Mouse (Mus musculus) cerebellum, adult 11-12 months (tissue): Measurements from ENCODE around the gene Tgfb1.
"Not testable (repeated sequence)": the region's sequence is repeated elsewhere in the genome, so short reads cannot be mapped to it uniquely, and the experiment has no call there.

ENCODE experiments used
- DNase-seq: peaks from one replicate; pipeline ENCODE4 v3.0.0; 2022

Tgfb1 gene

GRCm38 (mm10) chr7:25707581-25708292 lies 20.9 kb downstream of the Tgfb1 start:
- no peak for DNase-seq

DNA sequence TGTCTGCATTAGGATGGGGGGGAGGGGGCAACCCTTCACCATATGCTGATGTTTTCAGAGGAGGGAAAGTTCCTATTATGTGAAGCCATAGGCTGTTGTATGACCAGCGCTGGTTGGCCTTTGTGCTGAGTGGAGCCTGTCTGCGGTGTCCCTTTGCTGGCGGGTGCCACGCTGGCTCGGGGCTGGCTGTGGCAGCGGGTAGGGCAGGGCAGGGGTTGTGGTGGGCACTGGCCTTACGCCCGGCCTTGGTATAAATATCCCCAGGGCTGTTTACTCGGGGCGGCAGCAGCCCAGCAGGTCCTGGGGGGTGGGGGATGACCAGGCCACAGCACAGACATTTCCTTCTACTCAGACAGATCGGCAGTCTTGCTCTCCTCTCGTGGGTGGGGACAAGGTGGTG lies 23.2 kb downstream of the Tgfb1 start:
- DNase-seq = no peak

GRCm38 (mm10) chr7:25710519-25711130 lies 23.8 kb downstream of the Tgfb1 start:
- DNase-seq = no peak

DNA sequence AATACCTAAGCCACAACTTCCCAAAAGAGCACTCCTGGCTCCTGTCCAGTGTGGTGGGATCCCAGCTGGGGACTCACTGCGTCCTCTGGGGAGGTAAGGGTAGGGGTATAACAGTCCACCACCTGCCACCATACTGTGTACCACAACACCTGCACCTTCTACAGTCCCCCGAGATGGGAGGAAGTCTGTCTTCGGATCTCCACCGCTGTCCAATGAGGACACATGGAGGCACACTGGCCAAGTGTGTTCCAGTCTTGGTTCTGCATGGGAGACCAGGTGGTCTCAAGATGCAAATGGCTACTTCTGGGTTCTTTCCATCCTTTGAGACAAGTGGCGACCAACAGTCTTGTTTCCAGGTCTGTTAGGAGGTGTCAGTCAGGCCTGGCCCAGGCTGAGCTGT lies 24.4 kb downstream of the Tgfb1 start:
- DNase-seq = no peak

DNA sequence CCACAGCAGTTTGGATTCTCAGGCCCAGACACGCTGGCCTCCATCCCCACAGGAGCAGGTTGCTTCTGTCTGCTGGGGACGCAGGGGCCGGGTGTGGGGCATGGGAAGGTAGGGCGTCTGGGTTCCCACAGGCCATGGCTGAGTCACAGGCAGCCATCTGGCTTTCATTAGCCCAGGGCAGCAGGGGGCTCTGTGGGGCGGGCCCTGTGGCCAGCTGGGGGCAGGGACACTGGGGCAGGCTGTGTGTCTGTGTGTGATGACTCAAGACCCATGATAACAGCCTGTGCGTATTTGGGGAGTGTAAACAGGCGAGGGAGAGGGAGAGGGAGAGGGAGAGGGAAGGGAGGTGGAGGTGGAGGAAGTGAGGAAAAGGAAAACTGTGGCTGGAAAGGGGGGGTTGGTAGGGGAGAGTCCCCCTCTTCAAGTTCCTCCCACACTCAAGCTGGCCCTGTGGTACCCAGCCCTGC lies 25.0 kb downstream of the Tgfb1 start:
- DNase-seq = peak; percentile 74

DNA sequence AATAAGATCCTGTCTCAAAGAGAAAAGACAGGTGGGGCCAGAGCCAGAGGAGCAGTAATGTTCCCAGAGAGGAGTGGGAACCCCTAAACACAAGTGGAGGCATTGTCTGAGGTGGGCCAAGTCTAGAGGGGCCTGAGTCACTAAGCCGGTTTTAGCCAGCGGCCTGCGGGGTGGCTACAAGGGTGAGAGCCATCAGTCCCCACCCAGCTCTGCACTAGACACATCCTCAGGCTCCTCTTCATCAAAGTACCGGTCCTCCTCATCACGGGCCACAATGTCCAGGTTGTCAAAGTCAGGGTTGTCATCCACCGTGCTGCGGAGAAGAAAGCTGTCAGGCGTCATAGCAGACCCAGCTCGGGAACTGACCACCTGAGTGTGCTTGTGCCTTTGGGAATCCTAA lies 26.0 kb downstream of the Tgfb1 start:
- DNase-seq = no peak

- no peak for DNase-seq
These were observed 27.8 kb downstream of the Tgfb1 start for GRCm38 (mm10) chr7:25714581-25714980.

- DNase-seq = no peak
These were observed 29.0 kb downstream of the Tgfb1 start for GRCm38 (mm10) chr7:25715731-25716271.

DNA sequence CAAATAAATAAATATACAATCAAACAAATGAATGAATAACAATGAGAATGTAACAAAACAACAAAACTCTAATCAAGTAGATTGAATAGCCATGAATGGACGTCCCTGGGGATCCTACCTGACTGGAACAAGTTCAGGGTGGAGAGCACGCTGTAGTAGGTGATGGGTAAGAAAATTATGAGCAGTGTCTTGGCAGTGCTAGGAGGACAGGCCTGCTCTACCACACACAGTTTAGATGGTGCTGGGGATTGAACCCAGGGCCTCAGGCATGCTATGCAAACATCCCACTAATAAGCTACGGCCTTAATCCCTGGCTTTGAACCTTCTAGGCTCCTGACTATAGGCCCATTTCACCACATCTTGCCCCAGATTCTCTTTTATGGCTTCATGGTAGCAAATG lies 30.7 kb downstream of the Tgfb1 start:
- DNase-seq = no peak

DNA sequence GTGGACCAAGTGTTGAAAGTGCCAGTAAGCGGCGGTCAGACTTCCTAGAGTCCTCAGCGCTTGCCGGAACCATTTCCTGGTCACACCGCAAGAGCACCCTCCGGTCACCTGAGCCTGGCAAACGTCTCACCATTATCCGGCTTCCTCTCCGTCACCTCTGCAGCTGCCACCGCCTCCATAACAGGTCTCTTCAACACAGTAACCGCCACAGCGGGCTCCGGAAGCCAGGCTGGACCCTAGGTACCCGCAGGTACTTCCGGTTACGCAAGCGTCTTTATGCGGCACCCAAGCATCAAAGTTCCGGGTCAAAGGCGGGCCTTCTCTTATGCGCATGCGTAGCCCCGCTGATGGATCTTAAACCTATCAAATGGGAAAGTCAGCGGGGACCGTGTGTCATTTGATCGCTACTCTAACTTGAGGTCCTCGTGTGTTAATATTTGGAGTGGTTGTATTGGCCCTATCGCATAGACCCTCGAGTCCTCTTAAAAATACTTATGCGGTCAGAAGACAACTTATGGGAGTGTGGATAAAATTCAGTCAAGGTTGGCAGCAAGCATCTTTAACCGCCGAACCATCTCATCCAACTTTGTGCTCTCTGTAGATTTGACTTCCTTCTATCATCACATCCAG lies 32.1 kb downstream of the Tgfb1 start, which contains the start of gene Ccdc97:
Gene Ccdc97 (minus strand): TSS at position 301 of the 630 bp plus-strand sequence.
- DNase-seq = peak; percentile 94

DNA sequence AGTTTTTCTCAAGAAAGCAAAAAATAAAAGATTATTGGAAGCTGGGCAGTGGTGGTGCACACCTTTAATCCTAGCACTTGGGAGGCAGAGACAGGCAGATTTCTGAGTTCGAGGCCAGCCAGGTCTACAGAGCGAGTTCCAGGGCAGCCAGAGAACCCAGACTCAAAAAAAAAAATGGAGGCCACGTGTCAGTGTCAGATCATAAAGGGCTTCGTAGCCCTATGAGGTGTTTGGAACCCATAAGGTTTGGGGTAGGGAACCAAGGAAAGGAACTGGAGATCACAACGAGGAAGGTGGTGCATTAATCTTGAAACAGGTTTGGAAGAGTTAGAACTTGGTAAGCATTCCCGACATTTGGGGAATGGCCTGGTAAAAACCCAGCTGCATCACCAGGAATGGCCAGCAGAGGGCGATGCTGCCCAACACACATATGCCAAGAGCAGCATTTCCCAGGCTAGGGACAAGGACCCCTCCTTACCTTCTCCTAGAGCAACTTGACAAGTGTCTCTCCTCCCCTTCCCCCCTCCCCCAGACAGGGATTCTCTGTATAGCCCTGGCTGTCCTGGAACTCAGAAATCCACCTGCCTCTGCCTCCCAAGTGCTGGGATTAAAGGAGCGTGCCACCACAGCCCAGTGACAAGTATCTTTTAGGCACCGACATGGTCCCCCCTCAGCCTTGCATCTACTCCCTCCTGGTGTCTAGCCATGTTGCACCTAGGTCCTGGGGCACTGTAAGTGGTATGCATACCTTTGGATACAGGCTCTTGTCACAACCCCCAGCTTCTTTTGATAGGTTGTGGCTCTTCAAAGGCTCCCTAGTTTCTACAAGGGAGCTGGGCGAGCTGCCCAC lies 33.2 kb downstream of the Tgfb1 start:
- DNase-seq = peak; percentile 65

DNA sequence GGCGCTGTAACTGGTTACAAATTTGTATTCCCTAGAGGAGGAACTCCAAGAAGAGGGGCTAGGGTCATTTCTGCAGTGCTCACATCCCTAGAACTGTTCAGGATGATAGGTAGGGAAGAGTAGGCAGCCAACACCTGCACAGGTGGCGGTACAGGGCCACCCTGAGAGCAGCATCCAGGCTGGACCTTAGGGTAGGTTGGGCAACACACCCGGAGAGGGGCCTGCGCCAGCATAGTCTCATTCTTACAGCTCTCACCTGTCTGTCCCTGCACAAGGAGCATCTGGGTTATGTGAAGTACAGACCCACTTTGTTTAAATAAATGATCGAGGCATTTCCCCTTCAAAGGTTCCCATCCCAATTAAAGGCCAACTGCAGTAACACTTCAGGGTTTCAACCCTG lies 34.0 kb downstream of the Tgfb1 start:
- DNase-seq = no peak

GRCm38 (mm10) chr7:25721776-25722175 lies 35.0 kb downstream of the Tgfb1 start:
- DNase-seq = not testable (repeated sequence)

DNA sequence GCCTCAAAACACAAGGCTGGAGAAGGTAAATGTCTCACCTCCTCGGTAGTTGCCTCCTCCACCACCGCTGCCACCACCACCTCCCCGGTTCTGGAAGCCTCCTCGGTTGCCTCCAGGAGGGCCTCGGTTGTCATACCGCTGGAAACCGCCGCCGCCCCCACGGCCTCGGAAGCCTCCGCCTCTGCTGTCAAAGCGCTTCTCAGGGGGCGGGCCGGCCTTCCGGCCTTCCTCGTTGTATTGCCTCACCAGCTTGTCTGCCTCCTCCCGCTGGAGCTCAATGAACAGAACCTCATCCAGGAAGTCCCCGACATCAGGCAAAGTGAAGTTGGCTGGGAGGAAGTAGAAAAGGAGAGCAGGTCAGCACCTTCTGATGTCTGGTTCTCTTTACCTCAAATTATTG lies 39.1 kb downstream of the Tgfb1 start:
- no peak for DNase-seq

GRCm38 (mm10) chr7:25727800-25728199 lies 41.0 kb downstream of the Tgfb1 start:
- no peak for DNase-seq

GRCm38 (mm10) chr7:25729396-25729795 lies 42.6 kb downstream of the Tgfb1 start:
- no peak for DNase-seq

GRCm38 (mm10) chr7:25729862-25730261 lies 43.1 kb downstream of the Tgfb1 start:
- no peak for DNase-seq

DNA sequence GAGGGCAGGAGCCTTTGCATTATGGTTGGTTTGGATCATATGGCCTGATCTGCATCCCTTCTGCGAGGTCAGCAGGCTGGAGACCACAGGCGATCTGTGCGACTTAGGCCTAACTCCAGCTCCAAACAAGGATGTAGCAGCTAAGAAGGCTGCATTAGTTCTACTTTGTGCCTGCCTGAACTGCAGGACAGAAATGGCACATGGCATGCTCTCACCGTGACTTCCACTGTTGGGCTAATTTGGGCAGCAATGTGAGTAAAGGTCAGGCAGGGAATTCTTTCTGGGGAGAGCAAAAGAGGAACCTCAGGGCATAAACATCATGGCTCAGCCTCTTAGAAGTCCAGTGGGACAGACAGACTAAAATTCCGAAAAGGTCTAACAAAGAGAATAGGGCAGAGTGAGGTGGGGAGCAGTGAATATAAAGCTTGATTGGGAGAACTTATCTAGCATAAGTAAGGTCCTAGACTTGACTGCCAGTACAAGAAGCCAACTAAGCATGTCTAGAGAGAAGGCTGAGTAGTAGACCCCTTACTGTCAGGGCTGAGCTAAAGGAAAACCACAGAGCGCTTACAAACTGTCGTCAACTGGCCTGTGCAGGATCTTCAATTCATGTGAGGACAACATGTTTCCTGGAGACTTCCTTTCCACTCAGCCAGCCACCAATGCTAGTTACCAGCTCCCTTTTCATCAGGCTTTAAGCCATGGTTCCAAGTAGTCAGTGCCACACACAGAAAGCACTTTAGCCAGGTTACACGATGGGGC lies 44.7 kb downstream of the Tgfb1 start:
- no peak for DNase-seq

- no peak for DNase-seq
These were observed 48.2 kb downstream of the Tgfb1 start for GRCm38 (mm10) chr7:25734991-25735390.

DNA sequence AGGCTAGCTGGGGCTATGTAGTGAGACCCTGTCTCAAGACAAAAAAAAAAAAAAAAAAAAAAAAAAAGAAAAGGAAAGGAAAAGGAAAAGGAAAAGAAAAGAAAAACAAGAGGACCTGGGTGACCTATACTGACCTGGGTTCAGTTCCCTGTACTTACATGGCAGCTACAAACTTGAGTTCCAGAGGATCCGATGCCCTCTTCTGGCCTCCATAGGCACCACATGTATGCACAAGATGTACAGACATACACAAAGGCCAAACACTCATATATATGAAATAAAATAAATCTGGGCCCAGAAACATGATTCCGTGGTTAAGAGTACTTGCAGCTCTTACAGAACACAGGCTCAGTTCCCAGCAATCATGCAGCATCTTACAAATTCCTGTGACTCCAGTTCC lies 50.1 kb downstream of the Tgfb1 start:
- DNase-seq = no peak

DNA sequence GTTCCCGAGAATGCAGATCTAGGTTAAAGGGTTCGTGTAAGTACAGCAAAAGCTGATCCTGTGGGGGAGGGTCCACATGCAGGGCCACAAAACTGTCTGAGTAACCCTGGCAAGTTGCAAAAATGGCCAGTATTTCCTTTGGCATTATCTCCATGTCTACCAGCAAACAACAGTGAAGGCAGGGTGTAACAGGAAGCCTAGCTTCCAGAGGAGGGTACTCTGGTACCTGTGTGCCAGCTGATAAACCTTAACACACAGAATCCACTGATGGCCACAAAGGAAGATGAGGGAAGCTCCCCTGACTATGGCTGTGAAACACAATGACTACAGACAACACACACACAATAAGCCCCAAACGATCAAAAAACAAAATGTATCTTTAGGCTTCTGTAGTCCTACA lies 51.5 kb downstream of the Tgfb1 start:
- no peak for DNase-seq

DNA sequence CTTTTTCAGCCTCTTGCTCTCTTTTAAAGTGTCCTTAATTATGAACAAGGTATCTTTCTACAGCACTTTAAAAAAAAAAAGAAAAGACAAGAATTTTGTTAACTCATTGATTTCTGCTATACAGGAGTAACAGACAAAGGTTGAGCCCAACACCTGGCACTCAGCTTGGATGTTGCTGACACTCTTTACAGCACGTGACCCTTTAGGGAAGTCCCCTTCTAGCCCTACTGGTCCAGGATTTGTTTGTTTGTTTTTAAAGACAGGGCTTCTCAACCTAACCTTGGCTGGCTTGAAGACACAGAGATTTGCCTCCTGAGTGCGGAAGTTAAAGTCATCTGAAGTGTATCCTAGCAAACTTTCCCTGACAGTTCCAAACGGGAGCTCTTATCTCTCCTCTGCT lies 60.0 kb downstream of the Tgfb1 start:
- no peak for DNase-seq
